Mouse (Mus musculus) gastrocnemius, adult 2 months (tissue): Measurements from ENCODE around the gene Fut4. TPM values are rescaled to one million over a fixed set of nuclear protein-coding genes. Genes with fewer than 3 reads are reported as not detected.
"Not testable (repeated sequence)": the region's sequence is repeated elsewhere in the genome, so short reads cannot be mapped to it uniquely, and the experiment has no call there.

Source experiments
- DNase-seq: peaks from one replicate; pipeline ENCODE4 v3.0.0; 2022
- H3K27ac ChIP-seq: fragments of 200-600 bp; 2 replicates; pipeline ENCODE4 v1.8.1; 2022; ENCODE audit warnings: mild to moderate bottlenecking
- H3K4me3 ChIP-seq: fragments of 200-600 bp; 2 replicates; pipeline ENCODE4 v1.8.1; 2022; ENCODE audit warnings: mild to moderate bottlenecking, moderate library complexity
- CTCF ChIP-seq: fragments of 200-600 bp; IDR thresholded peaks from 2 replicates; pipeline ENCODE4 v1.8.1; 2022; ENCODE audit warnings: antibody characterized with exemption, mild to moderate bottlenecking, moderate library complexity
- intact Hi-C: fragments of 180-260 bp; cut with DNase I; formaldehyde crosslinking; loops from one replicate; pipeline ENCODE4 v1.15.1; 2025
- total RNA-seq, 2 experiments: library from RNA; stranded (reverse); gene quantifications; 2 replicates each; pipeline ENCODE4 v1.2.3; 2021

Fut4 gene
- total RNA-seq, 2 experiments from 2014 or later: 0.20 to 0.28 TPM

GRCm38 (mm10) chr9:14717689-14718331, 34.4 kb downstream of the Fut4 start:
- no peak for TF ChIP-seq CTCF
- peak; percentile 53 for DNase-seq
- peak overlapping the region; percentile 62 for H3K4me3 ChIP-seq
- intact Hi-C loops: no loop called here
- peak overlapping the region; percentile 69 for H3K27ac ChIP-seq

- intact Hi-C loops: no loop called here
- Histone ChIP-seq H3K27ac (no peak overlapping the region), H3K4me3 (no peak overlapping the region)
- no peak for DNase-seq
- TF ChIP-seq CTCF: no peak
Measured at GRCm38 (mm10) chr9:14715258-14715657, 36.9 kb downstream of the Fut4 start.

- DNase-seq: no peak
- TF ChIP-seq CTCF: no peak
- H3K27ac ChIP-seq: no peak overlapping the region
- no peak overlapping the region for H3K4me3 ChIP-seq
- intact Hi-C loops: no loop called here
Measured at GRCm38 (mm10) chr9:14710910-14711309, 41.3 kb downstream of the Fut4 start.

- DNase-seq: no peak
- no peak for TF ChIP-seq CTCF
- H3K27ac ChIP-seq: no peak overlapping the region
- intact Hi-C loops: no loop called here
- H3K4me3 ChIP-seq: no peak overlapping the region
Measured at GRCm38 (mm10) chr9:14705321-14706162, 46.7 kb downstream of the Fut4 start.

GRCm38 (mm10) chr9:14700795-14701194, 51.4 kb downstream of the Fut4 start:
- H3K27ac ChIP-seq, intact Hi-C loops, H3K4me3 ChIP-seq, DNase-seq: not testable (repeated sequence)

- H3K4me3 ChIP-seq: no peak overlapping the region
- no peak for TF ChIP-seq CTCF
- DNase-seq: no peak
- intact Hi-C loops: loop anchor here (1.0 kb wide), 2 partner anchors 176 to 187 kb away; no protein-coding TSS in a partner anchor
- no peak overlapping the region for H3K27ac ChIP-seq
Measured at GRCm38 (mm10) chr9:14699288-14699640, 52.9 kb downstream of the Fut4 start.

- DNase-seq: peak; percentile 89
- H3K4me3 ChIP-seq: no peak overlapping the region
- TF ChIP-seq CTCF: peak; percentile 100; the same call in 1 of the 2 replicates
- no peak overlapping the region for H3K27ac ChIP-seq
- intact Hi-C loops: loop anchor here (1.0 kb wide), 2 partner anchors 175 to 186 kb away; no protein-coding TSS in a partner anchor
Measured at GRCm38 (mm10) chr9:14698582-14699287, 53.5 kb downstream of the Fut4 start.

Other genes starting within 250 kb of the Fut4 start
- gene Amotl1, start 107.3 kb downstream of the Fut4 start, total RNA-seq: 100 to 1,000 TPM; 397 to 399 TPM
- under 1 TPM in 1 of 2 experiments, not detected in 1; 0.11 TPM for gene Piwil4, start 11.7 kb downstream of the Fut4 start, total RNA-seq
- gene 1700012B09Rik, start 18.6 kb upstream of the Fut4 start, total RNA-seq: not detected
- 10 to 100 TPM in 1 of 2 experiments, 1 to 10 TPM in 1; 8.9 to 12.7 TPM for gene Mre11a, start 32.3 kb upstream of the Fut4 start, total RNA-seq
- 1 to 10 TPM; 6.5 to 9.4 TPM for gene Ankrd49, start 32.5 kb upstream of the Fut4 start, total RNA-seq
- gene Gpr83, start 107.8 kb upstream of the Fut4 start, total RNA-seq: not detected
- not detected for gene Izumo1r, start 151.6 kb upstream of the Fut4 start, total RNA-seq